Mouse (Mus musculus) MEL (cell line): ENCODE data around the gene Erg.

ENCODE experiments used
- CHD1 ChIP-seq: IDR thresholded peaks from 2 replicates; pipeline ENCODE4 v1.6.1; 2012; ENCODE audit warnings: low read depth, mild to moderate bottlenecking, inconsistent platforms, low read length, improper control_type of control experiment
- GATA1 ChIP-seq: IDR thresholded peaks from 2 replicates; pipeline ENCODE4 v1.6.1; 2011; ENCODE audit warnings: low read depth, low read length, improper control_type of control experiment
- HCFC1 ChIP-seq: IDR thresholded peaks from 2 replicates; pipeline ENCODE4 v1.6.1; 2012; ENCODE audit warnings: low read depth, mild to moderate bottlenecking, inconsistent platforms, low read length, improper control_type of control experiment, moderate library complexity
- SIN3A ChIP-seq: IDR thresholded peaks from 2 replicates; pipeline ENCODE4 v1.6.1; 2012; ENCODE audit warnings: low read length, improper control_type of control experiment, inconsistent platforms

- TF ChIP-seq HCFC1 (no peak), SIN3A (no peak), CHD1 (no peak), GATA1 (no peak)
Observed at GRCm38 (mm10) chr16:95347202-95347601, 239.2 kb downstream of the Erg start.
